Mouse (Mus musculus) G1E (cell line): ENCODE data around the gene Aars2.

ENCODE experiments used
- CTCF ChIP-seq: IDR thresholded peaks from 2 replicates; pipeline ENCODE4 v1.5.1; 2012; ENCODE audit warnings: low read depth, low read length, inconsistent platforms, mixed read lengths
- GATA1 ChIP-seq: IDR thresholded peaks from 2 replicates; pipeline ENCODE4 v1.6.1; 2012; ENCODE audit warnings: borderline replicate concordance, low read length, inconsistent platforms, mixed read lengths

DNA sequence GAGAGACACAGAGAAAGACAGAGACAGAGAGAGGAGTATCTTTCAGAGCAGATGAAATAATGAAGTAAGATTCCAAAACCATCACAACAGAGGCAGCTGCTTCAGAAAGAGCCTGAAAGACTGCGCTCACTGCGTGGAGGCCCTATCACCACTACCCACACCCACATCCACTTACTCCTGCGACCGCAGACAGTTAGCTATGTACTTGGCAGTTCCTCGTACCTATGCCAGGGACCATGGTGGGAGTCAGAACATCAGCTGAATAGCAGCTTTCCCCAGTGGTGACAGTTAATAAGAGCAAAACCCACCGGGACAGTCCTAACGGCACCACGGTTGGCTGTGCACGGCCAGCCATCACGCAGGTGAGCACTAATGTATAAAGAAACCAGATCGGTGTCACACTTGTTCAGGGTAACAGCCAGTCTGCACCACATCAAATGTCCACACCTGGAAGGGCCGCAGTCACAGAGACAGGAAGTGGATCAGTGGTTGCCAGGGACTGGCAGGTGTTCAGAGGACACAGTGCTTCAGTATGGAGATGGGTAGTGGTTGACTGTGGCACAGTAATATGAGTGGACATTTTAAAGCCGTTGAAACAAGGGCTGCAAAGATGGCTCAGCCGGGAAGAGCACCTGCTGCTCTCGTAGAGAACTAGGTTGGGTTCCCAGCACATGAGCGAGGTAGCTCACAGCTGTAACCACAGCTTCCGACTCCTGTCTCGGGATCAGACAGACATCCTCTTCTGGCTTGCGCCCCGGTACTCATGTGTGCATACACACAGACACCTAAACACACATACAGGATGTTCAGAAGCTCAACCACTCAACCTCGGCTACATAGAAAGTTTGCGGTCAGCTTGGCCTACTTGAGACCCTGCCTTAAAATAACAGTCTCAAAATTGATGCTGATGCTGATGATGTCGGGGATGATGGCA, 18.1 kb upstream of the Aars2 start:
- no peak for TF ChIP-seq CTCF
- TF ChIP-seq GATA1 = no peak
